ENCODE assay signal across 14 mouse cellular contexts in the genomic region with DNA sequence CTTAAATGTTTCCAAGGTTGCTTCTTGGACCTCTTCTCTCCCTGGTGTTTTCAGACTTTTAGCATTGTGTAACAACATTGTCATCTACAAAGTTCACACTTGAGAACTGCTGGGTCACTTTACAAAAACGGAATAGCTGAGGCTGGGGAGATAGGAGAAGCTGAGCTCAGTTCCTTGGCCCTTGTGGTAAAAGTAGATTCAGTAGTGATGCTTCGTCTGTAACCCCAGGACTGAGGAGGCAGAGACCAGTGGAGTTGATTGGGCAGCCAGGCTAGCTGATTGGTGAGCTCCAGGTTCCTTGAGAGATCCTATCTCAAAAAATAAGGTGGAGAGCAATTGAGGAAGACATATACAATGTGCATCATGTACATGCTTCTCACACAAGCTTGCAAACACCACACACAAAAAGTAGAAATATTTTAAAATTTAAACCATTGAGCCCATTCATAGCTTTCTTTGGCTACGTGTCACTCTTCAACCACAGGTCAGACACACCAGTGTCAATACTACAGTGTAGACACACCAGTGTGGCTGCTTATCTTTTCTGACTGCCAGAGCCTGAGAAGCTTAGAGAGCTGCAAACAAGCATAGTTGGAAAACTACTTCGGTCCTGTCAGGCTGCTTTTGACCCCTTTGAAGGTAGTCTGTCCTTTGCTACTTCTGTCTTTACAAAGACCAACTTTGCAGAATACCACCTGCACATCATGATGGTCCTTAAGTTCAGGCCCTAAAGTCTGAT.
DNase-seq lines count a peak whose midpoint lies in the region; ATAC-seq lines count a peak whose summit lies in the region.
"Had no signal": no experiment of that assay in that cellular context is flagged by ENCODE, and none has a peak within 500 bp of the region (broad histone marks: within the 10 kb centered on the region; RNA-seq: fewer than 3 reads in every experiment).

No protein-coding gene starts in this region.

- no peak overlapping the region for H3K4me3 ChIP-seq in heart, embryonic 10.5 days
- no peak overlapping the region for H3K4me3 ChIP-seq in kidney, embryonic 16.5 days (ENCODE audit: low read length)
- H3K4me3 ChIP-seq in erythroblast, embryonic 14.5 days (replicated peaks) = peak overlapping the region; percentile 19
- H3K4me3 ChIP-seq: embryonic facial prominence, embryonic 13.5 days; limb, embryonic 12.5 days; myocyte had no signal

- peaks cover 17% of the 10 kb centered on the region; the same call in 1 of the 2 replicates for H3K4me1 ChIP-seq in heart, embryonic 10.5 days
- H3K4me1 ChIP-seq in kidney, embryonic 16.5 days (ENCODE audit: insufficient read depth, low read length) = peaks cover 22% of the 10 kb centered on the region
- peaks cover 93% of the 10 kb centered on the region for H3K4me1 ChIP-seq in erythroblast, embryonic 14.5 days (ENCODE audit: control insufficient read depth)

- no peak for DNase-seq in heart, embryonic 10.5 days (ENCODE audit: low spot score)
- no peak for DNase-seq in heart, postnatal 10 days
- no peak for DNase-seq in kidney, postnatal 14 days
- DNase-seq in adrenal gland, postnatal 4 days (ENCODE audit: low spot score in 2 of 2) = no peak
- no peak for DNase-seq in ovary, postnatal 14 days (ENCODE audit: low spot score)
- DNase-seq: cerebellum, postnatal 10 days; lung, postnatal 4 days had no signal

- WGBS in heart, embryonic 10.5 days = 53% methylated on average over 4 of the region's 4 CpGs
- WGBS in kidney, embryonic 16.5 days = 80% methylated on average over 4 of the region's 4 CpGs

- intact Hi-C loops in heart, postnatal 10 days (cut with DNase I) = no loop called here

- H3K27ac ChIP-seq in heart, embryonic 10.5 days = 0 out of 2 replicates have a peak overlapping the region, but pooled peaks have one; percentile 10
- peak overlapping the region; percentile 91 for H3K27ac ChIP-seq in kidney, embryonic 16.5 days (ENCODE audit: low read length)
- H3K27ac ChIP-seq: embryonic facial prominence, embryonic 13.5 days; limb, embryonic 12.5 days had no signal

- ATAC-seq in kidney, embryonic 16.5 days (ENCODE audit: low FRiP score, low TSS enrichment) = no peak
- peak; percentile 39; the same call in 1 of the 2 replicates for ATAC-seq in megakaryocyte-erythroid progenitor cell, adult 5-6 weeks (replicated peaks; ENCODE audit: low FRiP score, low TSS enrichment, poor library complexity, severe bottlenecking)
- ATAC-seq: inflammation-experienced regulatory T-cells, adult 6 months had no signal

- H3K36me3 ChIP-seq in heart, embryonic 10.5 days = 0 out of 2 replicates have a peak, but pooled peaks cover 2% of the 10 kb centered on the region
- H3K36me3 ChIP-seq in kidney, embryonic 16.5 days (ENCODE audit: insufficient read depth, low read length) = 0 out of 2 replicates have a peak, but pooled peaks cover 3% of the 10 kb centered on the region
- peaks cover 42% of the 10 kb centered on the region for H3K36me3 ChIP-seq in erythroblast, embryonic 14.5 days (ENCODE audit: control insufficient read depth)

- no peaks in the 10 kb centered on the region for H3K9me3 ChIP-seq in heart, embryonic 10.5 days
- no peaks in the 10 kb centered on the region for H3K9me3 ChIP-seq in kidney, embryonic 16.5 days (ENCODE audit: low read length)
- no peaks in the 10 kb centered on the region for H3K9me3 ChIP-seq in erythroblast, embryonic 14.5 days (ENCODE audit: control insufficient read depth, low read length)
- H3K9me3 ChIP-seq: embryonic facial prominence, embryonic 13.5 days; limb, embryonic 12.5 days had no signal

- no peaks in the 10 kb centered on the region for H3K27me3 ChIP-seq in heart, embryonic 10.5 days (ENCODE audit: insufficient read depth, poor library complexity, severe bottlenecking)
- H3K27me3 ChIP-seq in kidney, embryonic 16.5 days (ENCODE audit: insufficient read depth, low read length) = no peaks in the 10 kb centered on the region
- H3K27me3 ChIP-seq in erythroblast, embryonic 14.5 days (ENCODE audit: control insufficient read depth) = no peaks in the 10 kb centered on the region
- H3K27me3 ChIP-seq: embryonic facial prominence, embryonic 13.5 days; limb, embryonic 12.5 days had no signal

- H3K4me2 ChIP-seq in kidney, embryonic 16.5 days (replicated peaks; ENCODE audit: low read depth, low read length) = no peak overlapping the region
- H3K4me2 ChIP-seq: embryonic facial prominence, embryonic 13.5 days; limb, embryonic 12.5 days had no signal

- no peak overlapping the region for H3K9ac ChIP-seq in kidney, embryonic 16.5 days (replicated peaks; ENCODE audit: low read length)
- H3K9ac ChIP-seq: embryonic facial prominence, embryonic 13.5 days; limb, embryonic 12.5 days had no signal
